Mouse (Mus musculus): ENCODE data around the gene Pcbd2. TPM values are rescaled to one million over a fixed set of nuclear protein-coding genes. Genes with fewer than 3 reads are reported as not detected.

Pcbd2 gene
- total RNA-seq, 2 experiments from 2014 or later, result 45.2 to 49.6 TPM

DNA sequence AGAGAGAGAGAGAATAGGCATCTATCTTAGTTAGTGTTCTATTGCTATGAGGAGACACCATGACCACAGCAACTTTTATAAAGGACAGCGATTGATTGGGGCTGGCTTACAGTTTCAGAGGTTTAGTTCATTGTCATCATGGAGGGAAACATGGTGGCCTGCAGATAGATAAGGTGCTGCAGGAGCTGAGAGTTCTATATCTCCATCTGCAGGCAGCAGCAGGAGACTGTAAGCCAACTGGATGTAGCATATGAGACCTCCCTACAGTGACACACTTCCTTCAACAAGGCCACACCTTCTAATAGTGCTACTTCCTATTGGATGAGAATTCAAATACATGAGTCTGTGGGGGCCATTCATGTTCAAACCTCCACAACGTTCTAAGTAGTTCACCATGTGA, 5.0 kb downstream of the Pcbd2 start:
- DNase-seq, result no peak
- intact Hi-C loops (cut with DNase I), result no loop called here

DNA sequence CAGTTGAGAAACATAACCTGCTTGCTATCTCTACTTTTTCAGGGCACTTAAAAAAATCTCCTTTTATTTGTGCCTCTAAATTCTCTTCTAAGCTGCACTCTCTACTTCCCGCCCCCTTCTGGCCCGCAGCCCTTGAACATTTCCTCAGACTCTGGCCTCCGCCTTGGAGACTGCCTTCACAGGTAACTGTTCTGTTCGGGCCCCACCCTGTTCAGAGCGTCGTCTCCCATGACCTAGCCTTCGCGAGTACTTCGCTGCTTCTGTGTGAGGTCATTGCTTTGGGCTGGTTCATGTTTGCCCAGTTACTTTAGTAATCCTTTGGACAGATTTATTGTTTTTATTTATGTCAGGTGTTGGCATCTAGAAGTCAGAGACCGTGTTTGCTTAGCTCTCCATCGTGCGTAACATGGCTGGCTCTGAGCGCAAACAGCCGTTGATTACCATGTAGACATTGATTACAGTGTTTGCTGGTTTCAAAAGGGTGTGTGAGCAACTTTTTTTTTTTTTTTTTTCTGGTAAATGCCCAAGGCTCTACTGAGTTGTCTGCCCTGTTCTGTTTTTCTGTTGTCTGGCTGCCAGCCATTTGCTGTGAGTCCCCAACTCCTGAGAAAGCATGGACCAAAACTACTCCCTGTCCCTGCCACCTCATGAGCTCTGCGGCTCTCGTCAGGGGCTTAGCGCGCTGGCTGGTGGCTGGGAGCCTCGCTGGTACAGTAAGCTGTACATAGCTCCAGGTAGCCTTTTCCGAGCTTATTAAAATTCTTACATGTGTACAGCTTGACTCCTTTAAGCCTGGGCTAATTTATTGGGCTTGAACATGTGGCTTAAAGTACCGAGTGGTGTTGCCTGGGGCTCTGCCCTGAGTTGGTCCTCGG, 6.7 kb downstream of the Pcbd2 start:
- intact Hi-C loops (cut with DNase I), result no loop called here
- DNase-seq, result no peak

DNA sequence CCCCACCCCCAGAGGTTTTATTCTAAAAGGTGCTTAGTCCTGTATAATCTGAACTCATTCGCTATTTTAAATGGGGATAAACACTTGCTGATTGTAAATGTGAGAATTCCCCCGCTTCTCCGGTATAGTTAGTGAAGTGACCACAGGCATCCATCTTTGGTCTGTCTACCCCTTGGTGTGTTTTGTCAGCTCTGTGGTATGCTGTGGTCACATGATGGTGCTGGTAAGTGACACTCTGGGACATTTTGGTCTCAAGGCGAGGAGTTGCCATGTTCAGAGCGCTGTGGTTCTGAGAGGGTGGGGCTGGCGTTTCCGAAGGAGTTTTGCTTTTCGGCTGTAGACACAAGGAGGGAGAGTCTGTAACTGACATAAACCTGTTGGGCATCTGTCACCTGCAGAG, 10.7 kb downstream of the Pcbd2 start:
- no peak for DNase-seq
- intact Hi-C loops (cut with DNase I), result no loop called here

DNA sequence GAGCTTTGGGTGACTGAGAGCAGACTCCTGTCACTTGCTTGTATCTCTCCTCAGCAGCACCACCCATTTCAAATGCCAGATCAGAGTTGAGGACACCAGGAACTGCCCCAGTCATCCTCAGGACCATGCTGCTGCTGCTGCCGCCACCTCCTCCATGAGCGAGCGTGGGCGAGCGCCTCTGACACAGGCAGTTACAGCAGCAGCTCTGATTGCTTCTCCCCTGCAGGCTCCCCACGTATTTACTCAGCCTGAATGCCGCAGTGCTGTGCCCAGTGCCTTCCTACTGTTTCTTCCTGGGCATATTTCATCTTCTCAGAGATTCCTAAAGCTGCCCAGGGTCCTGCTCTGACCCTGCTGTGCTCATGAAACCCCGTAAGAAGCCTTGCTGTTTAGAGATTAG, 15.1 kb downstream of the Pcbd2 start:
- intact Hi-C loops (cut with DNase I), result no loop called here
- DNase-seq, result no peak

DNA sequence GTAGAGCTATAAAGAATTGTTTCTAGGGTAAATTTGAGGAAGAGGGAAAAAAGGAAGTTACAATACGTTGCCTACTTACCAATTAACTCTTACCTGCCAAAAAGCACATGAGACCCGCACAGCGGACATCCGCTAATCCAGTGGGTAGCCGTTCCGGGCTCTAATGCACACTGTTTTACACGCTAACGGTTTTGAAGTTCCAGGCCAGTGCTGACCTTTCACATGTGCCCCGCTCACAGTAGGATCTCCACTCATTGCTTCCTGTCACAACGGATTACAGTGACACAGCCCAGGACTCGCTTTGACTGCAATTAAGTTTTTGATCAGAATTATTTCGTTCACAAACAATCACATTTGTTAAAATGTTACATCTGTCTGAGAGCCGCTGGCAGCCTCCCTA, 27.2 kb downstream of the Pcbd2 start:
- intact Hi-C loops (cut with DNase I), result no loop called here
- DNase-seq, result no peak

DNA sequence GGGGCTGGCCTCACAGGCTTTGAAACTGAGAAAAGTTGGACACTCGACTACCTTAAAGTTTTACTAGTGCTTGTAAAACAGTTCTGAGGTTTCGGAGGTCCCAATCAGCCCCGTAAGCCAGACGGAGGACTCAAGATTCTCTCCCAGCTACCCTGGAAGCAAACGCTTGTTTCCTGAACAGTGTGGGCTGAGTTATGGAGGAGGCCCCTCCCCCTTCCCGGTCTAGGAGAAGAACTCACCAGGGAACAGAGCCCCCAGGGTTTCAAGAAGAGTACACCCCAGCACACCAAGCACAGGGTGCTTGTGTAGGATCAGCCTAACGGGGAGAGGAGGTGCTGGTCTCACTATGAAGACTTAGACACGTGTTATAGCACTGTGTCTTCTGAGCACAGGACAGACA, 29.6 kb downstream of the Pcbd2 start:
- intact Hi-C loops (cut with DNase I), result no loop called here
- no peak for DNase-seq

DNA sequence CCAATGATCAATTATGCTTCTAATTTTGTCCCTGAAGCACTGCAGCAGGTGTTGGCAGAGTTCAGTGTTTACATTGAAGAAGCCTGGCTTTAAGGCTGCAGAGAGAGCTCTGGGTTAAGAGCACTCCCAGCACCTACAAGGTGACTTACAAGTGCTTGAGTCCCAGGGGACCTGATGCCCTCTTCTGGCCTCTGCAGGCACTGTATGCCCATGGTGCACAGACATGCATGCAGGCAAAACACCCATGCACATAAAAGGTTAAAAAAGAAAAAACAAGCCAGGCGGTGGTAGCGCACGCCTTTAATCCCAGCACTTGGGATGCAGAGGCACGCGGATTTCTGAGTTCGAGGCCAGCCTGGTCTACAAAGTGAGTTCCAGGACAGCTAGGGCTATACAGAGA, 30.5 kb downstream of the Pcbd2 start:
- intact Hi-C loops (cut with DNase I), result no loop called here
- DNase-seq, result no peak

DNA sequence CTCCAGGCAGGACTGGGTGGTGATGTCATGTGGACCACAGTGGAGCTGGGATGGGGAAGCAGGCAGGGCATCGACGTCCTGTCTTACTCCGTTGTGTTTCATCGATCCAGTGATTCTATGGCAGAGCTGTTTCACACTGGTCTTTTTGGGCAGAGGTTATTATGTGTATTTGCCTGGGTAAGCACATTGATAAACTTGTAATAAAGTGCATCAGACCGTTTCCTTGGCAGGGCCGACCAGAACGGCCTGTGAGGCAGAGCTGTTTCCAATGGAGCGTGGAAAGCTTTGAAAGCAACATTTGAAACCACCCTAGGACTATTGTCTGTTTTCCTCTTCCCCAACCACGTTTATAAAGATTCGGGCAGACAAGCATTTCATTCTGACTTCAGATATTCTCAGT, 33.4 kb downstream of the Pcbd2 start:
- no peak for DNase-seq
- intact Hi-C loops (cut with DNase I), result no loop called here

DNA sequence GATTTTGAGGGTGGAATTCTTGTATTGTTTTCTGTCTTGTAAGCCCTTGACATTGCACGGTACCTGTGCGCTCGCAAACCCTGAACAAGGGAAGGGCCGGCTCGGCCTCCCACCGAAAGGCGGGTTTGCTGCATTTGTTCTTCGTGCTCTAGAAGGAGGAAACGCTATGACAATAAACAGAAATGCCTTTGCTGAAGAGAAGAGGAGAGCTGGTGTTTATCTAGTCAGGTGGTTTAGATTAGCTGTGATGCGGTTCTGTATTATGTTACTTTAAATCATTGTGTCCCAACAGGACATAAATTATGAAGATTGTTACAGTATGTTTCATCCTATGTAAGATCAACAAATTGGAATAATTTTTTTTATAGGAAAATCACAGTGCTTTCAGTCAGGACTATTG, 34.3 kb downstream of the Pcbd2 start:
- DNase-seq, result no peak
- intact Hi-C loops (cut with DNase I), result no loop called here

DNA sequence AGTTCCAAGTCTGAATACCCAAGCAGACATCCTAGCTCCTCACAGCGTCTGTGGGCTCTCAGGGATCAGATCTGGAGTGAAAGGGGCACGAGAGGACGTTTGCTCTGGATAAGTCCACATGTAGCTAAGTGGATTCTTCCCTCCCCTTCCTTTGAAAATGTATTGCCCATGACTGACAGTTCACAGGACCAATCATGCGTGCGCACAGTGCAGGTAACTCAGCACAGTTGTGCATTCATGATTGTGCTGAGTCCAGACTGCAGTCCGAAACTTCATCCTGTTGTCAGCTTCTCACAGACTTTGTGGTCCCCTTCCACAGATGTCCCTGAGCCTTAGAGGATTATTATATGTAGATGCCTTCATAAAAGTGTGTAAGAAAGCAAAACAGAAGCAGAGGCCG, 47.2 kb downstream of the Pcbd2 start:
- no peak for DNase-seq
- intact Hi-C loops (cut with DNase I), result no loop called here

DNA sequence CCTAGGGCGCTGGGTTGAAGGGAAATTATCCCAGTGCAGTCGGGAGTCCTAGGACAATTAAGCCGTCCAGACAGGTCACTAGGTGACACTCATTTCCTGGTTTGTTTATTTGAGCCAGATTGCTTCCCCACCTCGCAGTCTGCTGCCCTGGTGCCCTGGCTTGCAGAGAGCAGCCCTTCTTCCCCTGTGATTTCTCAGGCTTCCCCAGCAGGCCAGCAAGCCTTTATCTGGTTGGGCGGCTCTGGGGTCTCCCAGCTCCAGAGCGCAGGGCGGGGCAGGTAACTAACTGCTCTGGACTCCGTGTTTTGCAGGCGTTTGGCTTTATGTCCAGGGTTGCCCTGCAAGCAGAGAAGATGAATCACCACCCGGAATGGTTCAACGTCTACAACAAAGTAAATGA, 47.9 kb downstream of the Pcbd2 start:
- intact Hi-C loops (cut with DNase I), result no loop called here
- no peak for DNase-seq

DNA sequence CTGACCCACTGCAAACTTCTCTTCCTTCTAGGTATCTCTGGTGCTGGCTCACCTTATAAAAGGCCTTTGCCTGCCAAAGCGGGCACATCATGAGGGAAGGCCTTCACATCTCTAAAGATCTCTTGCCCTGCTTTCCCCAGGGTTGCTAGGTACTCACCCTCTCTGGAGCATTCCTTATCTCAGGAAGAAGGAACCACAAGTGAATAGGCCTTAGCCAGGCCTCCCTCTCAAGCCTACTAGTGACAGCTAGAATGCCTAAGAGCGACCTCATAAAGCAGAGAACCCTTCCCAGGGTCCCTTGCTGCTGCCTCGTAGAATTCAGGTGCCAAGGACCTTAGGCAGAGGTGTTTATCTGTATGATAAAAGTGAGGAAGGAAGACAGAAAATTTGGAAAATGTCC, 57.1 kb downstream of the Pcbd2 start, which contains the start of gene Catsper3:
Gene Catsper3, plus strand, starts transcription at position 301 of the 400 bp plus-strand sequence.
- no peak for DNase-seq
- intact Hi-C loops (cut with DNase I), result no loop called here

DNA sequence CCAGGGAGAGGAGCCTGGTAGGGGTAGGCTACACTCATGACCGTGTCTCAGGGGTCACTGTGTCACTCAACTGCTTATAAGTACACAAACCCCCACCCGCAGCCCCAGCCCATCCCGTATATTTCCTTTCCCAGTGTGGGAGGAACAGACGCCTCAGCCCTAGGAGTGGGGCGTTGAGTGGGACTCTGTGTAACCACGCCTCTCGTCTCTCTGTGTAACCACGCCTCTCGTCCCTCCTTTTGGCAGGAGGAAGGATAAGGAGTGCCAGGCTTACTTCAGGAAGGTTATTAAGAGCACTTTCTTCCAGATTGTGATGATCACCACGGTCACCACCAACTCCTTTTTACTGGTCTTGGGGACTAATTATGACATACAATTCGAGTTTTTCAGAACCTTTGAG, 59.0 kb downstream of the Pcbd2 start:
- no peak for DNase-seq

DNA sequence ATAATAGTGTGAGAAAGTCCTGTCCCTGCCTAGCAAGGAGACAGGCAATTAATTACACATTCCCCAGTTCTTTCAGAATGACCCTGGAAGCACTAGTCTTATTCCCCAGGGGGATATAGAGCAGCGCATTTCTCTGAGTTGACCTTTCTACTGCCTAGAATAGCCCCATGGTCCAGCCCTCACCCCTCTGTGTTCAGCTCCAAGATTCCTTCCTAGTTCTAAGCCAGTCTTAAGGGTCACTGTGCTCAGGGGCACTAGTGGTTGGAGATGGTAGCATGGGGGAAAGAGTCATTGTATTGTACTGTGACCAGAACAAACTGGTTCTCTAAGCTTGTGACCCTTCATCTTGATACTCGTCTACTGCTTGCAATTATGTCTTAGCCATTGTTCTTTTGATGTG, 74.1 kb downstream of the Pcbd2 start:
- intact Hi-C loops (cut with DNase I), result no loop called here
- DNase-seq, result no peak

More for the DNA sequence above, 59.0 kb downstream of the Pcbd2 start:
- intact Hi-C loops (cut with DNase I), result no loop called here

DNA sequence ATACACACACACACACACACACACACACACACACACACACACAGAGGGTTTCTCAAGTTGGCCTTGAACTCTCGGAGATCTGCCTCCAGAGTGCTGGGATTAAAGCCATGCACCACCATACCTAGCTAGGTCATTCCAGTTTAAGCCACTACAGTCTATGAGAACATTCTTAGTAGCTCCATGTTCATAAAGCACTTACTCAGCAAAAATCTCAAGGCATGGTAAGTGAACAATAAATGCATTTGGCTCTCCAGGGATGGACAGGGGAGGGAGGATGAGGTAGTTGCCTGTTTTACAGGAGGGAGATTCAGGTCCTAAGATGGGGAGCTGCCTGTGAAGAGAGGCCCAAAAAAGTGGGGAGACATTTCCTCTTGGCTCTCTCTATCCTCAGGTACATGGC, 76.8 kb downstream of the Pcbd2 start:
- DNase-seq, result no peak
- intact Hi-C loops (cut with DNase I), result no loop called here

DNA sequence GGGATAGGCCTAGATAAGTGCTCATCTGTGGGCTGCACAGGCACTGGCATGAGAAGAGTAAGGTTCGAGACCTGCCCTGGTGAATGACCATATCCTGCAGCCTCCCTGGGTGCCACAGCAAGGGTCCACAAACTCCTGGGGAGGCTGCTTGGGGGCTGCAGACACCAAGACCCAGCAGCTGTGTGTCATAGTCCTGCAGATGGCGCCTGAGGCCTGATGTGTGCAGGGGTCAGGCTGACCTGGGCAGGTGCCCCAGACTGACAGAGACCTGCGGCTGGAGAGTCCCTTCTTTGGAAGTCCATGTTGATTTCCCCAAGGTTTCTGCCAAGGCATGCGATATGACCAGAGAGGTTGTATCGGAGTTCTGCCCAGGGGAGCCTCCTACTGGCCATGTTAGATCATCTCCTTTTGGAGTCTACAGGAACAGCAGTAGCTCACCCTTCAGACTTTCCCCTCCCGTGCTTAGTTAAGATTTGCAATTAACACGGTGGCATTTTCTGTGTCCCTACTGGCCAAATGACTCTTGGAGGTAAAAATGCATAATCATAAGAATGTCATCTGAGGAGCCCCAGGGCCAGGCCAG, 82.0 kb downstream of the Pcbd2 start:
- intact Hi-C loops (cut with DNase I), result no loop called here
- no peak for DNase-seq

DNA sequence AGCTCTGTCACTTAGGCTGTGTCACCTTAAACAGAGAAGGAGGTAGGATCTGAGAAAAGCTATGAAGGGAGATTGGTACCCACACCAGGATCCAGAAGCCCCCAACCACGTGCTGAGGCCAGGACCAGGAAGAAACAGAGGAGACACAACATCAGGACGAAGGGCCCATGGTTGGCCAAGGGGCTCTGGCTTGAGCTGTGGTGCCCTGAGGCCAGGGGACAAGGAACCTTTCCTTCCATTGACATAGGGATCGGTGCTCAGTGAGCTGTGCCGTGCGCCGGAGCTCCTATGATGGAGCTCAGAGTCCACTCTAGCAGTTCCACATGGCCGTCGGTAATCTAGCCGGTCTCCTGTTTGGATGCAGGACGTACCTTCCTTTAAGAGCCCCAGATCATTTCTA, 82.5 kb downstream of the Pcbd2 start:
- intact Hi-C loops (cut with DNase I), result no loop called here
- DNase-seq, result no peak

DNA sequence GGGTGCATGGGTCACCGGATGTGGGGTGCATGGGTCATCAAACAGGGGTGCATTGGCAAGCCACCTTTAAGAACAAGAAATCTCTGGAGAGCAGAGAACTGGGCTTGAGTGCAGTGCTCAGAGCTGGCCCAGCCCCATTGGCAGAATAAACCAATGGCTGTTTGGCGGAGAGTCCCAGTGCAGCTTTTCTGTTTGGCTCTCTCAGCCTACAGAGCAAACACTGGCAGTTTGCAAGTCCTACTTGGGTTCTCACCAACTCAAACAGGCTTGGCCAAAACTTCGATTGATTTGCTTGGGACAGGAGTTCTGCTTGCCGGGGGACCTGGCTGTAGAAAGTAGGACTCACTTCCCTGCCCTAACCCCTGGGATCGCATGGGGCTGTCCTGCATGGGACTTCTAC, 83.8 kb downstream of the Pcbd2 start:
- intact Hi-C loops (cut with DNase I), result no loop called here
- DNase-seq, result no peak

DNA sequence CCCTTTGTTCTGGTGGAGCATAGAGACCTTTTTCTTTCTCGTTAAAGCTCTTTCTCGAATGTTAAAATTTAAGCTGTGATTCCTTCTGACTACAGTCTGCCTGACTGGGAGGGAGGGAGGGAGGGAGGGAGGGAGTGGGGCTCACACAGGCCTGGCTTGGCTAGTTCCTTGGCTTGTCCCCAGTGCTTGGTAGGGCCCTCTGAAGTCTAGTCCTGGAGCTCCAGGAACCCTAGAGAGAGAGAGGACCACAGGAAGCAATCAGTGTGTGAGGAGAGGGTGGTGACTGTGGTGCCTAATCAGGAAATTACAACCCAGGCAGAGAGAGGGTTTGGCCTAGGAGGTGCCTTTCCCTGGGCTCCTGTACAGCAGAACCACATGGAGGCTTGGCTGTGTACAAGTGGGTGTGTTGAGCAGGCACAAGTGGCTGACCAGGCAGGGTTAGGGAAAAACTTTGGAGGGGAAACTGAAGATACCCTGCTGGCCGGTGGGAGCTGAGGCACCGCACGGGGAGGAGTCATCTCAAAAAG, 86.4 kb downstream of the Pcbd2 start:
- intact Hi-C loops (cut with DNase I), result no loop called here
- DNase-seq, result no peak

DNA sequence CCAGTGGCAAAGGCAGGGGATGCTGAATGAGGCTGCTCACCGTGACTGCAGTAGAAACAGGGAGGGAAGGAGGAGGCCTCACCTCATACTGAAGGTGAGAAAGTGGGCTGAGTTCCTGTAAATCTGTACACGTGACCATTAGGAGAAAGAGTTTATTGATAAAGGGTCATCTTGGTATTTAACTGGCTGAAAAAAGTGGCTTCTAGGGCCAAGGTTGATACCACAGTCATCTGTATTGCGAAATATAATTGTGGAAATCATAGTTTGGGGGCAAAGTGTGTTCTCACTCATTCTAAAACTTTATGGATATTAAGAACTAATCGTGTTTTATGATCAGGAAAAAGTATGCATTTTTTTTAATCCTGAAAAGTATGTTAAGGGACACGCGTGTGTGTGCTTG, 87.7 kb downstream of the Pcbd2 start:
- intact Hi-C loops (cut with DNase I), result no loop called here
- no peak for DNase-seq

DNA sequence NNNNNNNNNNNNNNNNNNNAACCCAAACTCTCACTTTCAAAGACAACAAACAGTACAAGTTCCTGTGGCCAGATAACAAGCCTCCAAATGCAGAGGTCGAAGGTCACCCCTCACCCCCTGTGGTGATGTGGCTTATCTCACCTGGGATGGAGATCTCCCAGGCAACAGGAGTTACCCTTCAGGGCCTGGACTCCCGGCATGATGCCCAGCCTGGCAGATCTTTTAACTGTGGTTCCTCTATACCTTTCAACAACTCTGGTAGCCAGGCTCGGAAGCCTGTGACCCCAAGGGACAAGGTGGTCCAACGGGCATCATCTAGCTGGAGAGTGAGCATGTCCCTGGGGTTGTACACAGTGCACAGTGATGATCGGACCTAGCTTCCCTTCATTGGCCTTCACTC, 95.3 kb downstream of the Pcbd2 start:
- DNase-seq, result no peak
- intact Hi-C loops (cut with DNase I), result no loop called here

All from heart, postnatal 36 days (tissue).